Mouse (Mus musculus): Measurements from ENCODE around the gene Fam149a. TPM values are rescaled to one million over a fixed set of nuclear protein-coding genes. Genes with fewer than 3 reads are reported as not detected.

Gene Fam149a
- polyA plus RNA-seq (2015; fragmentation: Illumina TruSeq; extraction: RNeasy Lipid Tissue Mini Kit (QIAGEN cat#74804); ENCODE audit: low read depth, low replicate concordance) = 21.5 TPM

GRCm38 (mm10) chr8:45381963-45382347, at the start of gene Fam149a:
Gene Fam149a, minus strand, starts transcription at chr8:45382291.

GRCm38 (mm10) chr8:45410882-45411281, 28.8 kb upstream of the Fam149a start, which contains the start of gene Tlr3:
Gene Tlr3, minus strand, starts transcription at chr8:45411080.

GRCm38 (mm10) chr8:45332685-45333409, 49.2 kb downstream of the Fam149a start, which contains the start of gene Cyp4v3:
Gene Cyp4v3, minus strand, starts transcription at chr8:45333216.

GRCm38 (mm10) chr8:45308366-45308765, 73.7 kb downstream of the Fam149a start, which contains the start of gene Gm45753:
Gene Gm45753, minus strand, starts transcription at chr8:45308466.

GRCm38 (mm10) chr8:45294687-45295086, 87.4 kb downstream of the Fam149a start, which contains the start of gene Klkb1:
Gene Klkb1, minus strand, starts transcription at chr8:45294859.

Other genes with a start within 250 kb of the Fam149a start
- gene F11, start 120.3 kb downstream of the Fam149a start, polyA plus RNA-seq (2015; fragmentation: Illumina TruSeq; extraction: RNeasy Lipid Tissue Mini Kit (QIAGEN cat#74804); ENCODE audit: low read depth, low replicate concordance) = not detected
- 0.13 TPM for gene Klkb1, start 87.4 kb downstream of the Fam149a start, polyA plus RNA-seq (2015; fragmentation: Illumina TruSeq; extraction: RNeasy Lipid Tissue Mini Kit (QIAGEN cat#74804); ENCODE audit: low read depth, low replicate concordance)
- not detected for gene Gm45753, start 73.8 kb downstream of the Fam149a start, polyA plus RNA-seq (2015; fragmentation: Illumina TruSeq; extraction: RNeasy Lipid Tissue Mini Kit (QIAGEN cat#74804); ENCODE audit: low read depth, low replicate concordance)
- 4.2 TPM for gene Cyp4v3, start 49.1 kb downstream of the Fam149a start, polyA plus RNA-seq (2015; fragmentation: Illumina TruSeq; extraction: RNeasy Lipid Tissue Mini Kit (QIAGEN cat#74804); ENCODE audit: low read depth, low replicate concordance)
- 13.4 TPM for gene Tlr3, start 28.8 kb upstream of the Fam149a start, polyA plus RNA-seq (2015; fragmentation: Illumina TruSeq; extraction: RNeasy Lipid Tissue Mini Kit (QIAGEN cat#74804); ENCODE audit: low read depth, low replicate concordance)
- 98.7 TPM for gene Sorbs2, start 125.5 kb upstream of the Fam149a start, polyA plus RNA-seq (2015; fragmentation: Illumina TruSeq; extraction: RNeasy Lipid Tissue Mini Kit (QIAGEN cat#74804); ENCODE audit: low read depth, low replicate concordance)